Mouse (Mus musculus) spleen, adult 2 months (tissue): Measurements from ENCODE around the gene Tomm7.

Experiments used
- CTCF ChIP-seq: fragments of 200-500 bp; IDR thresholded peaks from 2 replicates; pipeline ENCODE4 v1.5.1; 2011; ENCODE audit warnings: mild to moderate bottlenecking, inconsistent platforms; ENCODE audit not compliant: insufficient read depth, insufficient read length, insufficient replicate concordance; ENCODE audit errors: extremely low read depth
- POLR2A ChIP-seq: fragments of 200-500 bp; IDR thresholded peaks from 2 replicates; pipeline ENCODE4 v1.6.1; 2011; ENCODE audit warnings: low read depth, low read length, inconsistent platforms

DNA sequence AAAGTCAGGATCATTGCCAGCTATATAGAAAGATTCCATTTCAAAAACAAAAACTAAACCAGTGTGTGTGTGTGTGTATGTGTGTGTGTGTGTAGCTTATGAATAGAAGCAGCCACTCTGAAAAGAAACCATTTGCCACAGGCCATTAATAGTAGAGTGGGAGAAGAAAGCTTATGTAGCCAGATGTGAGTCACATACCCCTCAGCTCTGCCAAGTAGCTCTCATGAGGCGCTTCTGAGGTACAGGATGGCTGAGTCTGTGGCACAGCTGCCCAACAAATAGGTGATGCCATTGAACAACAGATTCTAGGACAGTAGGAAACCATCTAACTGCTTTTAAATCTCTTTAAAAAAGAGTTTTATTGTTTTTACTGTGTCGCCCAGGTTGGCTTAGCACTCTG is 51.2 kb downstream of the Tomm7 start:
- TF ChIP-seq CTCF = no peak
- no peak for TF ChIP-seq POLR2A
